Mouse (Mus musculus) lung, adult 2 months (tissue): ENCODE results near the gene Mrtfa. TPM values are rescaled to one million over a fixed set of nuclear protein-coding genes. Genes with fewer than 3 reads are reported as not detected.

Experiments used
- DNase-seq: peaks from one replicate; pipeline ENCODE4 v3.0.0; 2022
- H3K4me1 ChIP-seq: fragments of 200-500 bp; 2 replicates; pipeline ENCODE4 v1.6.1; 2011; ENCODE audit warnings: low read length; ENCODE audit not compliant: control insufficient read depth, insufficient read depth
- H3K4me3 ChIP-seq: fragments of 200-500 bp; replicated peaks from 2 replicates; pipeline ENCODE3; 2011; ENCODE audit warnings: low read depth, mild to moderate bottlenecking, control low read depth, low read length; ENCODE audit errors: extremely low read depth
- CTCF ChIP-seq: fragments of 200-500 bp; IDR thresholded peaks from 2 replicates; pipeline ENCODE4 v1.5.1; 2011; ENCODE audit warnings: mild to moderate bottlenecking, low read length, control low read depth; ENCODE audit not compliant: insufficient read depth
- POLR2A ChIP-seq: fragments of 200-500 bp; IDR thresholded peaks from 2 replicates; pipeline ENCODE4 v1.6.1; 2011; ENCODE audit warnings: low read depth, mild to moderate bottlenecking, control low read depth, low read length, borderline replicate concordance; ENCODE audit errors: extremely low read depth
- WGBS: fragments of 180-500 bp; shearing (Covaris S2); methylation state at CpG from one replicate; pipeline ENCODE4 v1.1.7; 2018; 5-methylcytosine and 5-hydroxymethylcytosine counted together
- polyA plus RNA-seq: library from polyadenylated mRNA; depleted of rRNA; stranded (reverse); fragments of >200 nt; gene quantifications from 2 replicates; pipeline ENCODE4 v1.2.3, GENCODE M21; 2012

Gene Mrtfa
- polyA plus RNA-seq, 1 experiment: 39.0 TPM

- DNase-seq: no peak
- Histone ChIP-seq H3K4me3 (no peak overlapping the region), H3K4me1 (peaks cover 9% of the 10 kb centered on the region)
- TF ChIP-seq CTCF (no peak), POLR2A (no peak)
- WGBS: 71% methylated on average over 6 of the region's 6 CpGs
These were observed 194.3 kb downstream of the Mrtfa start for GRCm38 (mm10) chr15:80996090-80996835.

- TF ChIP-seq POLR2A (no peak), CTCF (no peak)
- DNase-seq: no peak
- WGBS: 92% methylated on average over 5 of the region's 5 CpGs
- H3K4me3 ChIP-seq: no peak overlapping the region
- H3K4me1 ChIP-seq: peaks cover 4% of the 10 kb centered on the region; the same call in 1 of the 2 replicates
These were observed 195.6 kb downstream of the Mrtfa start for GRCm38 (mm10) chr15:80994959-80995358.

GRCm38 (mm10) chr15:80989712-80990111, 200.8 kb downstream of the Mrtfa start:
- no peak overlapping the region for H3K4me3 ChIP-seq
- H3K4me1 ChIP-seq: peaks cover 7% of the 10 kb centered on the region; the same call in 1 of the 2 replicates
- peak; percentile 56 for DNase-seq
- peak; percentile 56; the same call in 1 of the 2 replicates for TF ChIP-seq POLR2A
- TF ChIP-seq CTCF: no peak
- WGBS: 31% methylated on average over 3 of the region's 3 CpGs

- DNase-seq: no peak
- H3K4me1 ChIP-seq: peaks cover 7% of the 10 kb centered on the region
- WGBS: 40% methylated on average over 1 of the region's 1 CpGs
- no peak overlapping the region for H3K4me3 ChIP-seq
- TF ChIP-seq CTCF (no peak), POLR2A (no peak)
These were observed 202.2 kb downstream of the Mrtfa start for GRCm38 (mm10) chr15:80988331-80988730.

GRCm38 (mm10) chr15:80983264-80983663, 207.3 kb downstream of the Mrtfa start:
- WGBS: 68% methylated on average over 2 of the region's 2 CpGs
- peaks cover 10% of the 10 kb centered on the region for H3K4me1 ChIP-seq
- no peak for TF ChIP-seq POLR2A
- TF ChIP-seq CTCF: no peak

GRCm38 (mm10) chr15:80981176-80981575, 209.4 kb downstream of the Mrtfa start:
- Histone ChIP-seq H3K4me1 (peaks cover 10% of the 10 kb centered on the region), H3K4me3 (no peak overlapping the region)
- WGBS: 89% methylated on average over 4 of the region's 4 CpGs
- TF ChIP-seq CTCF (no peak), POLR2A (no peak)
- no peak for DNase-seq

More at GRCm38 (mm10) chr15:80983264-80983663, 207.3 kb downstream of the Mrtfa start:
- no peak for DNase-seq
- H3K4me3 ChIP-seq: no peak overlapping the region

GRCm38 (mm10) chr15:80979611-80980010, 210.9 kb downstream of the Mrtfa start:
- TF ChIP-seq POLR2A: no peak
- TF ChIP-seq CTCF: no peak
- H3K4me1 ChIP-seq: peaks cover 10% of the 10 kb centered on the region
- DNase-seq: no peak
- H3K4me3 ChIP-seq: peak overlapping the region; percentile 15
- WGBS: 37% methylated on average over 4 of the region's 4 CpGs

- Histone ChIP-seq H3K4me3 (peak within 1 kb of the TSS; percentile 91), H3K4me1 (peaks cover 10% of the 10 kb centered on the region)
- DNase-seq: peak; percentile 87
- WGBS: 1% methylated on average over 66 of the region's 67 CpGs
- TF ChIP-seq CTCF (no peak), POLR2A (peak; percentile 80; the same call in 1 of the 2 replicates)
These were observed 212.8 kb downstream of the Mrtfa start, which contains the start of gene Sgsm3 for GRCm38 (mm10) chr15:80977620-80978334. TSS of gene Sgsm3 (plus strand) at chr15:80977765.

GRCm38 (mm10) chr15:80975666-80976065, 214.9 kb downstream of the Mrtfa start:
- no peak for TF ChIP-seq CTCF
- no peak for TF ChIP-seq POLR2A
- H3K4me1 ChIP-seq: peaks cover 10% of the 10 kb centered on the region
- DNase-seq: no peak
- WGBS: 59% methylated on average over 3 of the region's 3 CpGs
- H3K4me3 ChIP-seq: no peak overlapping the region
